Mouse (Mus musculus): ENCODE measurements around the gene Rad9a.

DNA sequence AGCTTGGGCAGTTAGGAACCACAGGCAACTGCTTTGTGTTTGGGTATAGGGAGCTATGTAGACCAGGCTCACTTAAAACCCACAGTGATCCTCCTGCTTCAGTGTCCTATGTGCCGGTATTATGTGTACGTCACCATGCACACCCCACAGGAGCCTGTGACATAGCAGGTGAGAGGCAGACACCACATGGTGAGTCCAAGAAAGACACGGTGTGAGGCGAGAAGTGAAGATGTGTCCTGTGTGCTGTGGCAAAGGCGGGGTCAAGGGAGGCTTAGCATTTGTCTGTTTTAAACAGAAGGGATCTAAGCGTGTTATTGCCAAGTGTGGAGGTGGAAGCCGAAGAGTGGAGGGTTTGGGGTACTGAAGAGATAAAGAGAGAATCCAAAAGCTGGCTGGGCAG, 25.3 kb upstream of the Rad9a start:
- TF ChIP-seq POLR2A (IDR thresholded peaks at IDR 0.05; ENCODE audit: borderline replicate concordance, control insufficient read depth, low read depth, low read length), result no peak
- TF ChIP-seq CTCF (IDR thresholded peaks at IDR 0.05; ENCODE audit: control insufficient read depth, insufficient read depth, low read length), result no peak

Measured in bone marrow, adult 2 months (tissue).